Mouse (Mus musculus): ENCODE results near the gene Fam83f. TPM values are rescaled to one million over a fixed set of nuclear protein-coding genes. Genes with fewer than 3 reads are reported as not detected.
A peak's percentile ranks its signal among the peaks of the same experiment; 100 is the strongest.

Fam83f gene
- polyA plus RNA-seq, 1 experiment from 2014 or later = not detected

GRCm38 (mm10) chr15:80694125-80694910 is 22.7 kb downstream of the Fam83f start:
- H3K27ac ChIP-seq = no peak overlapping the region; the same call in 1 of the 2 replicates
- H3K9me3 ChIP-seq (replicated peaks) = no peaks in the 10 kb centered on the region
- 24% methylated on average over 11 of the region's 11 CpGs for WGBS
- 0 out of 2 replicates have a peak, but pooled peaks cover 4% of the 10 kb centered on the region for H3K27me3 ChIP-seq
- H3K9ac ChIP-seq = peak overlapping the region; percentile 30; the same call in 1 of the 2 replicates
- peaks cover 14% of the 10 kb centered on the region for H3K4me1 ChIP-seq
- H3K4me3 ChIP-seq = no peak overlapping the region
- peak; percentile 55 for ATAC-seq
- H3K4me2 ChIP-seq = peak overlapping the region; percentile 33
- no peaks in the 10 kb centered on the region for H3K36me3 ChIP-seq (ENCODE audit: poor library complexity, severe bottlenecking)

GRCm38 (mm10) chr15:80697564-80697963 is 25.9 kb downstream of the Fam83f start:
- Histone ChIP-seq H3K9ac (0 out of 2 replicates have a peak overlapping the region, but pooled peaks have one; percentile 6), H3K27me3 (0 out of 2 replicates have a peak, but pooled peaks cover 4% of the 10 kb centered on the region), H3K4me1 (peaks cover 14% of the 10 kb centered on the region), H3K4me2 (no peak overlapping the region), H3K27ac (no peak overlapping the region), H3K4me3 (no peak overlapping the region), H3K36me3 (ENCODE audit: poor library complexity, severe bottlenecking) (no peaks in the 10 kb centered on the region), H3K9me3 (replicated peaks) (no peaks in the 10 kb centered on the region)
- no peak for ATAC-seq
- 55% methylated on average over 5 of the region's 5 CpGs for WGBS

GRCm38 (mm10) chr15:80701481-80702257 is 30.0 kb downstream of the Fam83f start:
- Histone ChIP-seq H3K4me2 (no peak overlapping the region), H3K27me3 (0 out of 2 replicates have a peak, but pooled peaks cover 6% of the 10 kb centered on the region), H3K9me3 (replicated peaks) (no peaks in the 10 kb centered on the region), H3K4me3 (no peak overlapping the region), H3K27ac (no peak overlapping the region), H3K36me3 (ENCODE audit: poor library complexity, severe bottlenecking) (no peaks in the 10 kb centered on the region), H3K4me1 (peaks cover 6% of the 10 kb centered on the region), H3K9ac (no peak overlapping the region)
- 73% methylated on average over 8 of the region's 8 CpGs for WGBS
- no peak for ATAC-seq

- 87% methylated on average over 5 of the region's 5 CpGs for WGBS
- Histone ChIP-seq H3K36me3 (ENCODE audit: poor library complexity, severe bottlenecking) (no peaks in the 10 kb centered on the region), H3K27ac (no peak overlapping the region), H3K4me2 (no peak overlapping the region), H3K4me3 (no peak overlapping the region), H3K9me3 (replicated peaks) (no peaks in the 10 kb centered on the region), H3K27me3 (0 out of 2 replicates have a peak, but pooled peaks cover 2% of the 10 kb centered on the region), H3K9ac (no peak overlapping the region), H3K4me1 (peaks cover 18% of the 10 kb centered on the region)
- no peak for ATAC-seq
Observed at GRCm38 (mm10) chr15:80702910-80703309, 31.3 kb downstream of the Fam83f start.

GRCm38 (mm10) chr15:80703495-80703894 is 31.8 kb downstream of the Fam83f start:
- Histone ChIP-seq H3K9me3 (replicated peaks) (no peaks in the 10 kb centered on the region), H3K4me3 (no peak overlapping the region), H3K27ac (no peak overlapping the region), H3K4me1 (peaks cover 18% of the 10 kb centered on the region), H3K9ac (no peak overlapping the region), H3K36me3 (ENCODE audit: poor library complexity, severe bottlenecking) (no peaks in the 10 kb centered on the region), H3K27me3 (0 out of 2 replicates have a peak, but pooled peaks cover 2% of the 10 kb centered on the region), H3K4me2 (no peak overlapping the region)
- WGBS = 72% methylated on average over 2 of the region's 2 CpGs
- ATAC-seq = no peak

GRCm38 (mm10) chr15:80704267-80704666 is 32.6 kb downstream of the Fam83f start:
- peak; percentile 84 for ATAC-seq
- Histone ChIP-seq H3K9ac (no peak overlapping the region), H3K9me3 (replicated peaks) (no peaks in the 10 kb centered on the region), H3K4me1 (peaks cover 18% of the 10 kb centered on the region), H3K36me3 (ENCODE audit: poor library complexity, severe bottlenecking) (no peaks in the 10 kb centered on the region), H3K4me2 (peak overlapping the region; percentile 12; the same call in 1 of the 2 replicates), H3K27me3 (0 out of 2 replicates have a peak, but pooled peaks cover 2% of the 10 kb centered on the region), H3K4me3 (no peak overlapping the region), H3K27ac (no peak overlapping the region)
- 4% methylated on average over 7 of the region's 7 CpGs for WGBS

- H3K27me3 ChIP-seq = 0 out of 2 replicates have a peak, but pooled peaks cover 2% of the 10 kb centered on the region
- no peaks in the 10 kb centered on the region for H3K9me3 ChIP-seq (replicated peaks)
- no peaks in the 10 kb centered on the region for H3K36me3 ChIP-seq (ENCODE audit: poor library complexity, severe bottlenecking)
- H3K9ac ChIP-seq = no peak overlapping the region
- H3K27ac ChIP-seq = peak overlapping the region; percentile 55; the same call in 1 of the 2 replicates
- H3K4me1 ChIP-seq = peaks cover 27% of the 10 kb centered on the region
- no peak for ATAC-seq
- 27% methylated on average over 18 of the region's 18 CpGs for WGBS
- peak overlapping the region; percentile 25 for H3K4me3 ChIP-seq
- H3K4me2 ChIP-seq = peak overlapping the region; percentile 57
Observed at GRCm38 (mm10) chr15:80705828-80706549, 34.3 kb downstream of the Fam83f start.

- peak overlapping the region; percentile 25 for H3K4me3 ChIP-seq
- WGBS = 22% methylated on average over 11 of the region's 11 CpGs
- H3K27ac ChIP-seq = peak overlapping the region; percentile 55
- no peak overlapping the region for H3K9ac ChIP-seq
- 0 out of 2 replicates have a peak, but pooled peaks cover 2% of the 10 kb centered on the region for H3K27me3 ChIP-seq
- H3K4me1 ChIP-seq = peaks cover 27% of the 10 kb centered on the region
- ATAC-seq = no peak
- H3K36me3 ChIP-seq (ENCODE audit: poor library complexity, severe bottlenecking) = no peaks in the 10 kb centered on the region
- peak overlapping the region; percentile 57 for H3K4me2 ChIP-seq
- no peaks in the 10 kb centered on the region for H3K9me3 ChIP-seq (replicated peaks)
Observed at GRCm38 (mm10) chr15:80706596-80706995, 34.9 kb downstream of the Fam83f start.

- H3K4me2 ChIP-seq = peak overlapping the region; percentile 57
- no peak overlapping the region for H3K4me3 ChIP-seq
- peak overlapping the region; percentile 55 for H3K27ac ChIP-seq
- no peak for ATAC-seq
- H3K9ac ChIP-seq = no peak overlapping the region
- 0 out of 2 replicates have a peak, but pooled peaks cover 2% of the 10 kb centered on the region for H3K27me3 ChIP-seq
- 54% methylated on average over 8 of the region's 8 CpGs for WGBS
- no peaks in the 10 kb centered on the region for H3K9me3 ChIP-seq (replicated peaks)
- H3K36me3 ChIP-seq (ENCODE audit: poor library complexity, severe bottlenecking) = no peaks in the 10 kb centered on the region
- H3K4me1 ChIP-seq = peaks cover 31% of the 10 kb centered on the region
Observed at GRCm38 (mm10) chr15:80707088-80707487, 35.4 kb downstream of the Fam83f start.

GRCm38 (mm10) chr15:80709593-80709992 is 37.9 kb downstream of the Fam83f start:
- ATAC-seq = no peak
- 46% methylated on average over 6 of the region's 6 CpGs for WGBS
- Histone ChIP-seq H3K4me3 (no peak overlapping the region), H3K4me2 (no peak overlapping the region), H3K9ac (peak overlapping the region; percentile 27; the same call in 1 of the 2 replicates), H3K27me3 (no peaks in the 10 kb centered on the region), H3K36me3 (ENCODE audit: poor library complexity, severe bottlenecking) (no peaks in the 10 kb centered on the region), H3K9me3 (replicated peaks) (no peaks in the 10 kb centered on the region), H3K4me1 (peaks cover 37% of the 10 kb centered on the region), H3K27ac (no peak overlapping the region)

- H3K4me1 ChIP-seq = peaks cover 37% of the 10 kb centered on the region
- H3K4me3 ChIP-seq = peak overlapping the region; percentile 94
- H3K27me3 ChIP-seq = no peaks in the 10 kb centered on the region
- H3K27ac ChIP-seq = peak overlapping the region; percentile 93
- no peak for ATAC-seq
- no peaks in the 10 kb centered on the region for H3K9me3 ChIP-seq (replicated peaks)
- 18% methylated on average over 5 of the region's 5 CpGs for WGBS
- no peaks in the 10 kb centered on the region for H3K36me3 ChIP-seq (ENCODE audit: poor library complexity, severe bottlenecking)
- peak overlapping the region; percentile 55 for H3K4me2 ChIP-seq
- H3K9ac ChIP-seq = no peak overlapping the region
Observed at GRCm38 (mm10) chr15:80710257-80710607, 38.6 kb downstream of the Fam83f start.

All from forebrain, embryonic 13.5 days (tissue).